Mouse (Mus musculus) layer of hippocampus, adult 9-11 months (tissue): ENCODE measurements at regions not wholly inside any gene's neighbourhood (a gene's known extent, or its start where the extent isn't known, plus 50 kb on each side); places are given as distances from the start of the nearest gene placed in this dataset.

Experiments
- DNase-seq: peaks from one replicate; pipeline ENCODE4 v3.0.0; 2022

DNA sequence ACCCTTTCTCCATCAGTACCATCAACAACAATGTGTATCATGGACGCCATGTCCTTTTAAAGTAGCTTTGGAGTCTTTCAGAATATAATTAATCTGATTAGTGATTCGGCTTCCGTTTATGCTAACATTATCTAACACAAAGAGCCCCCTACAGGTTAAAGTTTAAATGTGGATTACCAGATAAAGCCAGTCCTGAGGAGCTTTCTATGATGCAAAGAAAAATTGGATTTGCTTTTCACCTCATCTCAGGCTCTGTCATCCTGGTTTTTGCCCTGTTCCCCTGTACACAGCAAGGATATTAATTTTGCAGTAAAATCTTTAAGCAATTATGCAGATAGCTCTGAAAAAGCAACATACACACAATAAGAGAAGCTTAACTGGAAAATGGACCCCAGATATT, 412.7 kb upstream of the Tbc1d2b start:
- DNase-seq = no peak

DNA sequence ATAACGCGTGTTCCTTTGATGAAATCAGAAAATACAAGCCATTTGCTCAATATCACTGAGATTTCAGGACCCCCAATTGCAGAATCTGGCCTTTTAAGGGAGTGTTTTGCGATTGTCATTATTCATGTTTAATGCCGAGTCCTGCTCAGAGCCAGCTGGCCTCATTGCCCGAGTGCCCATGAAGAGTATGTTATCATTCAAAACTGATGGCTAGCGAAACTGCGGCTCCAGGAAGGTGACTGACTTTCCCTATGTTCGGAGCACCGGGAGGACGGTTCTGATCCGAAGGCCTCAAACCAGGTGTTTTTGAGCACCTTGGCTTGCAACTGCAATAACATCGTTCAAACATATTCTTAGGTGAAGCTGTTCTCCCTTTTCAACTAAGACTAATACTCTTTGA, 419.5 kb upstream of the Tbc1d2b start:
- DNase-seq = no peak

DNA sequence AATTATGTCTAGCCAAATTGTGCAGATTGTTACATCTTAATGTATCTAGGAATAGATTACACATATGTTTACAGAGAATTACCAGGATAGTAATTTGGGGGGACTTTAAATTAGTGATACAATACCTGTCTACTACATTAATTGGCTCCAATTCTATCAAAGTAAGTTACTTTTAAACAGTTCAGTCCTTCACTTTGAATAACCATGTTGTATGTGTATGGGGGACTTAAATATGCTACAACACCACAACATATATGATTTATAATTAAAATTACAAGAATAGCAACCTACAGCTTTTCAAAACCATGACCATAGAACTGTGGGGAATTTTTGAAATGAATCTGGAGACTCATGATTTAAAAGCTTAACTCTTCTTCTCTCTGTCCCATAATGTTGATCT, 420.5 kb upstream of the Tbc1d2b start:
- no peak for DNase-seq

DNA sequence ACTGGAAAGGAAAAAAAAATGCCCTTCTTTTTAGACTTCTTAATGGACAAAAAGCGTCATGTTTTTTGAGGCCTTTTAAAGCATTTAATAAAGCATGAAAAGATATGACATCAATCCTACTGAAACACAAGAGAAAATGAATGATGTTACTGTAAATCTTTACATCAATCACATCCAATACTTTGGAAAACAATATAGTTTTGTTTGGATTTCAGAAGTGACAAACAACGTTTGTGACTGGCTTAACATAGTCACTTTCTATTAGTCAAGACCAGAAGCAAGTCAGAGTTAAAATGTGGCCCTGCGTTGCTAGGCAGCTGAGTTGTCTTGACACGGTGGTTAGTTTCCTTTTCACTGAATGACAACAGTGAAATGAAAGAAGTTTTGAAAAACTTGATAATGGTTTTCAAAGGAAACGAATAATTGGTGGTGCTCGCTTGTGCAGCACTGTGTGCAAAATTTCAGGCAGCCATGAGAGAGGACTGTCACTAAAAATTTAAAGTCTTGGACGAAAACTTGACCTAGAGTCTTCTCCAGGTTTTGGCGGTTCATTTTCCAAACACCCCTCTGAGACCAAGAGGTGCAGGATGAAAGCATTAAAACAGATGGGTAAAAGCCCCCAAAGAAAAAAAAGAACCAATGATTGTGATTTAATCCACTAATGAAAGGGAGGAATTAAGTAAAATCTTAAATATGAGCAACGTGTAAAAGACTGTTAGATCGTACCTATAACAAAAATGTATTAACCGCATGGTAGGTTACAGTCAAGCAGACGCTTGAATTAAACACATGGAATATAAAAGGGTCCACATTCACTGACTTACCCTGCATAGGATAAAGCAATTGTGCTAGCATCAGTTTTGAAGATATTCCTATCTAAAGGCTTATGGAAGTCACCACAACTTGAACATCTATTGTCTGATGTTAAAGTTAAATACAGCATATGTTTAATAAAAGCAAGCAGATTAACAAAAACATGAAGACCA, 421.4 kb upstream of the Tbc1d2b start:
- DNase-seq = no peak

DNA sequence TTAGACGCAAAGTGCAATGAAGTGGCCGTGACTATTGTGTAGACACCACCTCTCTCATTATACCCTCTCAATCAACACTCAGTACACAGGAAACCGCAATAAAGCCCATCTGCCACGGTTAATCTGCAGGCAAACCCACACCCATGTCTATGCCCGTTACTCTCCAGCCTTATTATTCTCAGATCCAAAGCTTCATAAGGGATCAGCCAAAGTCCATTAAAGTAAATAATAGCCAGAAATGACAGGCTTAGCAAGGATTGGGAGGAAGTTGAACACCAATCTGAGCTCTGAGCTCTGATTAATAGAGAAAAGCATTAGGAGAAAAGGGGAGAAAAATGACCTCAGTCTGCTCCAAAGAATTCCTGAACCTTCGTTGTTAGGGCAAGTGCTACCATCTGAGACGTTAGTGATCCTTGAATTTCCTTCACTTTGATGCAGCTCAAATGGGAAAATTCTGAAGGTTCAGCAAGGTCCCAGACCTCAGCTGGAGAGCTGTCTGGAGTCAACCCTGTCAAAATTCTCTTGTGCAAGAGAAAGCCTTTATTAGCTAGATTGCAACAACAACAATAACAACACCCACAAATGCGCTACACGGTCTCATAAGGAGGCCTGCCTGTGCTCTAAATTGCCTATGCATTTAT, 422.5 kb upstream of the Tbc1d2b start:
- DNase-seq = no peak

DNA sequence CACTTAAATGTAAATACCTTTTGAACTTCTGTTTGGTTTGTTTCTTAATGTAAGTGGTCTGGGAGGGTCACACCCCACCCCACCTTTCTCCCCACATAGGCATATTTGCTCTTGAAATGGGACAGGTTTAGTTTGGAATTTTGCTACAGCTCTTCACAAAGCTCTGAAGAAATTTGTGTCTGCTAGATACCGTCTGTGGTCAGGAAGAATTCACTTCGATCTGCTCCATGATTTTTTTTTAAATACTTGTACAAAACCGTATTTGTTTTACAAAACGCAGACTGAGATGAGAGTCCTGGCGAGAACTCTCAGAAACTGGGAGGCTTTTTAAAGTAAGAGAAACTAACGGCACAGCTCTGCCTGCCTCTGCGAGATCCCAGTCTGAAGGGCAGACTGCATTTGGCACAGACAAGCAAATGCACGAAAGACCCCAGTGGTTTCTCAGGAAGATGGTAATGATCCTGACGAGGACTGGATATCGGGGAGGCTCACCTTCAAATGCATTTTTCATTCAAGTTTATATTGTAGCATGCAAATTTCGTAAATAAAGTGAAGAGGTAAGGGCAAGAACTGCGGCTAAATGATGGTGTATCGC, 423.5 kb upstream of the Tbc1d2b start:
- no peak for DNase-seq

DNA sequence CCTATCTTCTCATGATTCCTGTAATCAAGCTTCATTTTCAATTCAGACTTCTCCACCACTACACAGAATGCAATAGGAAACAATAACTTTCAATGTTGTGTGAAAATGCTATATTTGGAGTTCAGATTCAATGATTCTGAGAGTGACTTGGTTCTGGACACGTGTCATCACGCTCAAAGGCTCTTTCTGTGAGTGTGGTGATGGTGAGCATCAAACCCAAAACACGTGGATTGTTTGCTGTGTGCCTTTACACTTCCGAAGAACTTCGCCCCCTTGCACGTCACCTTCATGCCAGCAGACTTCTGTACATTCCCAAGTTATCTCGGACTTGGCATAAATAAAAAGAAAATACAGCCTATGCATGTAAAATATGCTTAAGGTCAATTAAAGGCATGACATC, 425.1 kb upstream of the Tbc1d2b start:
- no peak for DNase-seq

DNA sequence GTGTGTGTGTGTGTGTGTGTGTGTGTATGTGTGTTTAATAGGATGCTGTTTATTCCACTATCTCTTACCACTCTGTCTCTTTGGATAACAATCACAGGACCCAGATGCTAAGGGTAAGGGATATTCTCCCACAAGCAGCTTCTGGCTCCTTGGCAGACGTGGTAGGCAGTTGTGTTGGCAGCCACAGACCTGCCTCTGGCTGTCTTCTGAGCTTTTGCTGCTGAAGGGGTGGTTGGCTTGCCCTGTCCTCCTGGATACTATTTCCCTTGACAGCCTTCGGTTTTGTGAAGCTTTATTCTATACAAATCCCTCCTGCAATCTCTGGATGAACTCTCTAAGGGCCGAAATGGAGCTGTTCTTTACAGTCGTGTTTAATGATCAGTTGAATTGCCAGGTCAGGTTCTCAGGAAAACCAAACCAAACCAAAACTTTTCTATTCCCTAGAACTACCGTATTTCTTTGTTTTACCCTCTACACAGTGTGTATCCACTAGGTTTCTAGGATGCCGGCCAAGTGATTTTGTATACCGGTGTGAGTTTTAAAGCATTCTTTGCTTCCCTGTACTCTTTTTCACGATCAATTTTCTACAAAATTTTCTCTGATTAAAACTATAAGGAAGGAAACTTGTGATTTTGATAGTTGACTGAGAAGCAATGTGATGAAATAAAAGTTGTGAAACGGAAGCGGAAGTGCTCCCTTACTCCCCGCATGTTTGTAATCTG, 426.8 kb upstream of the Tbc1d2b start:
- no peak for DNase-seq

DNA sequence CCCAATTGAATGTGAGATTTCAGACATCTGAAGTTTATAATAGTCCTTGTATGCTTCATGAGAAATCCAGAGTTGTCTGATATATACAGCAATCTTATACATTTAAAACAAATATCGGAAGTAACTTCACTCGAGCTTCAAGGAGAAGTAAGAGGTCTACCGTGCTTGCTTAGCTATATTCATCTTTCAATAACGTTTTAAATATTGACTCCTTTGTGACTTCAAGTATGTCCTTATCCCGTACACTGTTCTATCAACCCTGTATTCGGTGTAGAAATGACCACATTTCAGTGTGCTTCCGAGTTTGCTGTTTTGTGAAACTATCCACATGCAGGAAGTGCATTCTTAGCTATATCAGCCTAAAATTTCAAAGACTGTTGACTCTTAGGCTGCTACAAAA, 427.8 kb upstream of the Tbc1d2b start:
- DNase-seq = no peak

DNA sequence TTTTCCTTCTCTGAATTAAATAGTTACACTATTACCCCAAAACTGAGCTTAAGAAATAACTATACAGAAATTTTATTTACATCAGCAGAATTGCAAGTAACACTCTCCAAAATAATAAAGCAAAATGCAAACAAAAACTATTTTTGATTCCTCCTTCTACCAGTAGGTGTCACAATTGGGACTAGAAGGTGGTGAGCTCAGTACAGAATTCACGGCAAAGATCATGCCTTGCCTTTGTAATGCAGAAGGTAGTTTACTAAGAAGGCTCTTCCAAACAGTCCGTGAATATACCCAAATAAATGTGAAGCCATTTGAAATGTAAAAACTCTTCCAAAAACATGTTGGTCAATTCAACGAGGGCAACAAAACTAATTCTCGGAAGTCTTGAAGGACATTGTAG, 428.5 kb upstream of the Tbc1d2b start:
- DNase-seq = no peak

DNA sequence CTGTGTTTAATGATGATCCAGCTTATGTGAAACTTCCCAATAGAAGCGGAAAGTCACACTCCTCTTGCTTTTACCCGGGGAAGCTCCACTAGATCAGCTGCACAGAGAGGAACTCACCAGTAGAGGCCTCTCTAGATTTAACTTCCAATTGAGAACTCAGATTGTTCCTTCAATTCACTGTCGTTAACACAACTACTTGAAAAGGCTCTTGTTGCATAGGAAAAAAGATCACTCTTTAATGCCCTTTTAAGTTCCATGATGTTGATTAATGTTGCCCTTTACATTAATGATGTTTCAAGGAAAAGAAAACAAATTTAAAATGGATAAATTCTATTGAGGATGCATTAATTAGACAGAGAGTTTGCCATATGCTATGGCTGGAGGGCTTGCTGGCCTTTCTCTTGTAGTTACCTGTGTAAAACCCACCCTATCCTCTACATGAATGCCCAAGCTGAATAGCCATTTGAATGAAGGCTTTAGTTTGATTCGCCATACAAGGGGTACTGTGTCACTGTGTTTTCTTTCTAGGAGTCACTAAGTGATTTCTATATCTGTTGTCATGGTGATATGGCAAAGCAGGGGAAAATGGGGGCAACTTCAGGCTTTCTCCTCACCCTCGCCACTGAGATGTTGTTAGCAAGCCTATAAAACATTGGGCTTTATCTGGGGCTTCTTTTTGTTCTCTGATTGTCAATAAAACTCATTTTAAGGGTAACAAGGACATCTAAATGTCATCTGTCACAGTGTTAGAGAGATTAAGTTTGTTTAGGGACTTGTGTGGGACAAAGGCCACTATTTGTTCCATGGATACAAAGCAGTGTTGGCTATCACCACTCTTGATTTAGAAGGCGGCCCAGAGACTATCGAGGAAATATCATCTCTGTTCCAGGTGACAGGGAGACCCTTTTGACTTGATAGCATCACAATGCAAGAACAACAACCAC, 429.9 kb upstream of the Tbc1d2b start:
- DNase-seq = no peak

DNA sequence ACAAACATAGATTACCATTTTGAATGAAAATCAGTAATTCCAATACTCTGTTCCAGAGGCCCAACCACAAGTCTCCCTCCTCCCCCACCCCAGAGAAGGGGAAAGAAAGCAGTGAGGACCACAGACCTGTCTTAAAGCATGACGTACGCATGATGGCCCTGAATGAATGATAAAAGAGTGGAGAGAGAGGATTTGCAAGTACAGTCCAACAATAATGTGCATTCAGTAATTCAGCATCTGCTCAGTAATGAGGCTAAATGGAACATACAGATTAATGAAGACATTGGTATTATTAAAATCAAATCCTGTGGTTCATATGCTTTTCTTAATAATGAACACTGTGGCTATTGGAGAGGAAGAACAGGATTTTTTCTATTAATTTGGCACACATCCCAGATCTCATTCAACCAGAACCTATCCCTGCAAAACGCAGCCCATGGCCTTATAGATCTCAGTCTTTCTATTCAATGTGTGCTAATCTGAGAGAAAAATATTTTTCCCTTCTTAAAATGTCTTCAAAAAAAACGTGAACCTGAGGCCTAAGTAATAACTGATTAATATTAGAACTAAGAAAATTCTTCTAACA, 430.7 kb upstream of the Tbc1d2b start:
- DNase-seq = no peak

DNA sequence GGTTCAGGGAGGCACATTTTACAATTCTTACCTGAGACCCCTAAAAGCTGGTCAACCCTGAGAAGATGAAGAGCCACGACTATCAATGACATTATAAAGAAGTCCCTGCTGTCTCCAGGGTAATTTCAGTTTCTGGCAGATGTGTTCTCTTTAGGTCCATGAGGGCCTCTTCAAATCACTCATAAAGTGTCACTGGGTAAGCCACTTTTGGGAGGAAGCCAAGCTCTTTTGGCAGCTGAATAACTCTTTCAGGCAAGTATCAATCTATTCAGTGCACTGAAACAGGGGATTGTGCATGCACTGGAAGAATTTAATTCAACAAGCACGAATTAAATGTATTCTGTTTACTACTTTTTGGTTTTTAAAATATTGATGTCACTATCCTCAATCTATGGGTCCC, 443.1 kb upstream of the Tbc1d2b start:
- DNase-seq = no peak

DNA sequence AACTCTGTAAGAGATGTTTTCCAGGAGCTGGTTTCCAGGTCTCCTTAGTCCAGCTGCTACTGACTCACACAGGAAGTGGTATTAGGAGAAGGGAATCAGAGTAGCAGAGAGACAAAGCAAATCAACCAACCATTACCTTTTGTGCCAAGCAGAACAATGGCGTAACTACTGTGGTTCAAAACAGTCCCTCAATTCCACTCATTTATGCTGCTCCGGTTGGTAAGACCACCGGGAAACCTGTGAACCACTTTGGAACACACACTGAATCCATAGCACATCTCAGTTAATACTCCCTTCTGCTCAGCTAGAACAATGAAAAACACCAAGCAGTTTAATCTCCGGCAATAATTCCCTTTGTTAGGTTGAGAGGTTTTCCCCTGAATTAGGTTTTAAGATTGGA, 460.8 kb upstream of the Tbc1d2b start:
- no peak for DNase-seq

DNA sequence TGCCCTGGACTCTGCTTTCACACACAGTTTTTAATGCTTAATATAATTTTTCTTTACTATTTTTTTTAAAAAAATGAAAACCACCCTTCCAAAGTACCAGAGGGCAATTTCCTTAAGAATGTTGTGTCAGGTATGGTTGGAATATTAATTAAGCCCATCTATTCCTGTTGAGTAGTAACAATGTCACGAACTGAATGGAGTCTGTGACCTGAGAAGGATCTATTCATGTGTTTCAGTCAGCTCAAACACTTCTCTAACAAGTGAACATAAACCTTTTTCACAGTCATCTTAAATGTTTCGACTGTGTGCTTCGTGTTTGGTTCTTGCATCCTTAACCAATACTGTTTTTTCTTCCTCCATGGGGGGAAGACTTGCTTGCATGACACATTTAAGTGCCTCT, 486.6 kb upstream of the Tbc1d2b start:
- DNase-seq = no peak

DNA sequence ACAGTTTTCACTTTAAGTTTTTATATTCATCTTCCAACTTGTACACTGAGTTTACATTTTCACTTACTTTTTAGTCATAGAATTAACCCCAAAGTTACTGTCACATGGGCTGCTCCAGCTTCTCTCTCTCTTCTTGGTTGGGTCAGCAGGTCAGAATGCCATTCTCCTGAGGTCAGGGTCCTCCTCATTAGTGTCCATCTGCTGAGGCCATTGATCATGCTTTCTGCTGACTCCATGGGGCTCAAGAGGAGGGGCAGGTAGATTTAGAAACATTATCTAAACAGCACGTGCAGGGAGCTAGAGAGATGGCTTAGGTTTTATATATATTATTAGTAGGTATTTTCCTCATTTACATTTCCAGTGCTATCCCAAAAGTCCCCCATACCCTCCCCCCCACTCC, 503.7 kb upstream of the Tbc1d2b start:
- no peak for DNase-seq

DNA sequence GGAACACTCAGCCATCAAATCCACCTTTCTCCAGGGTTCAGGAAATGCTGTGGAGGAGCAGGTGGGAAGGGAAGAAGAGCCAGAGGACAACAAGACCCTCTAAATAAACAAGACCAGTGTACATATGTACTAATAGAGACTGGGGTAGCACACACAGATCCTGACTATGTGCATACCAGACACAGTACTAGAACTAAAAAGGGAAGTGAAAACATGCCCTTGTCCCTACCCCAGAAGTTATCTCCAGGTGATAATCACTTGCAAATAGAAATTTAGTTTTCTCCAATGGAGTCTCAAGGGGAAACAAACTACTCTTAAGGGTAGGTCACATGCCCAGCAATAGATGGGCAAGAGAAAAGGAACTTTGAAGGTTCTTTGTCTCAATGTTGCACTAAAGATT, 518.9 kb upstream of the Tbc1d2b start:
- DNase-seq = no peak

DNA sequence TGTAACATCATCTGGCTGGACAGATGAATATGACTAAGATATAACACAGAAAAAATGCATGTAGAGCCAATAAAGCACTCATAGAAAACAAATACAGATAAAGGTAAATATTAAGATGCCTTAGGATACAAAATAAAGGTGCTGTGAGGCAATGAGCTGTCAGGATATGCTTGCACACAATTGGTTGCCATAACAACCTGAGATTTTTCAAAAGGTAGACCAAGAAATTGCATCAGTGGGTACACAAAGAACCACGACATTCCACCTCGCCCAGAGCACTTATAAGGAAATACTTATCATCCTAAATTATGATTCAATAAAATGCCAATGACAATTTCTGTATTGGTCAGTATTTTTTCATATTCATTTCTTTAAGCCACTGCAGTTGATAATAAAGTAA, 521.3 kb upstream of the Tbc1d2b start:
- no peak for DNase-seq

DNA sequence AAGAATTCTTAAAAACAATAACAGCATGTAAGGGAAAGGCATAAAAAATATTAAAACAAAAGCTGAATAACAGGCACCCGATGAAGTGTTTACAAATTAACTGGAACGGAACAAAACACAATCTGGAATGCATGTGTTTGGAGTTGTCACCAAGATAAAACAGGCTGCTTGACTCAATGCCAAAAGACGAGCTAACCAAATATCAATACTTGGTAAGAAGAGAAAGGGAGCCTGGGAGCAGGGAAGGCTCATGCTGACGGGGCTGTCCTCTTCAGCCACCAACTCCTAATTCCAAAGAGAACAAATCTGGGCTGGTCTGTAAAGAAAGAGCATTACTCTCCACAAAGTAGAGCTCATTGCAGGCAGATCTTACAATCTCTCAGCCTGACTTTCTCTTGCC, 545.4 kb upstream of the Zic4 start:
- DNase-seq = no peak

DNA sequence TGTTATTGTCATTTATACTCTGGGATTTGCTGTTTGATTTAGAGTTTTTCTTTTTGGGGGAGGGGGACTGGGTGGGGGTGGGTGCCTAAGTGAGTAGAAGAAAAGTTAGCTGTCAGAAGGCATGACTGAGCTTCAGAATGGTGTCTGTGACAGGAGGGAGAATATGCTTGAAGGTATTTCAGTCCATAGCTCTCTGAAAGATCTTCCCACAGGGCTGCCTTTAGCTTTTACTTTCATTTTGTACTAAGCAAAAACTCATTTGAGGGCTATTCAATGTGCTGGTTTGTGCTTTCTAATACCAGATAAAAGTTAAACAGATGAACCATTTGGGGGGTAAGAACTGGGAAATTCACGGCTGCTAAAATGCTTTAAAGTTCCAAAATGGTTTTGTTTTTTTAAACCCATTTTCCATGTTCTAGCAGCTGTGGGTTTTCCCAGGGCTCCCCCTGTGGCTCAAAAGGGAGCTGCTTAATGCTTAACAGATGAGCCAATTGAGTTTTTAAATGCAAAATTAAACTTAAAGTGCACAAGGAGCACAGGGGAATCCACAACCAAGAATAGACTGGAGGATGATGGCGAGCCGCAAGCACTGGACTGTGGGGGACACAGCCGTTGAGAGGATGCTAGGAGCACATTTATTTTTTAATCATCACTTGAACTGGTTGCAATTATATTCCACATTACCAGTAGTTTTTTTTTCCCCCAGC, 538.5 kb upstream of the Zic4 start:
- no peak for DNase-seq

DNA sequence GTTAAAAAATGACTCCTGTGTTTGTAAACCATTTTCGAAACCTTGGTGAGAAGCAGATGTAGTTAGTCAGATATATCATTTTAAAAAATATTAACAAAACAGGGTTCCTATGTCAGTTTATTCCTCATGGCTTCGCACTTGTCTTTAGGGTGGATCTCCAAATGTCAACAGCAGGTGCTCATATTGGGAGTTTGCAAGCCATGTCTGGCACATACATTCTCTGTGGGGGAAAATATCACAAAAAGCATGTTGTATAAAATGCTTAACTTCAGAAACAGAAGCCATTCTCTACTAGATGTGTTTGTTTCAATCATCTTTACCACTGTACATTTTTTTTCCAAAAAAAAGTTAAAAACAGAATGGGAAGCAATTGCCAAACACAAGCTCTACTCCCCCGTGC, 534.7 kb upstream of the Zic4 start:
- DNase-seq = no peak
